Mouse (Mus musculus) intestine, embryonic 16.5 days (tissue): ENCODE measurements at regions not wholly inside any gene's neighbourhood (a gene's known extent, or its start where the extent isn't known, plus 50 kb on each side); places are given as distances from the start of the nearest gene placed in this dataset.

Experiments
- ATAC-seq: fragments of 200-750 bp; cut with Nextera tagmentation; 2 replicates; pipeline ENCODE4 v1.8.0; 2017; ENCODE audit warnings: moderate TSS enrichment, moderate library complexity
- H3K27ac ChIP-seq: fragments of 300-500 bp; sonication (generic); 2 replicates; pipeline ENCODE4 v1.5.1; 2014; ENCODE audit warnings: mild to moderate bottlenecking, low read length
- H3K27me3 ChIP-seq: fragments of 300-500 bp; sonication (generic); replicated peaks from 2 replicates; pipeline ENCODE4 v1.6.1; 2014; ENCODE audit warnings: low read length, control low read depth, mixed read lengths; ENCODE audit not compliant: control insufficient read depth, insufficient read depth
- H3K36me3 ChIP-seq: fragments of 300-500 bp; sonication (generic); 2 replicates; pipeline ENCODE4 v1.6.1; 2014; ENCODE audit warnings: low read length, control low read depth; ENCODE audit not compliant: control insufficient read depth, insufficient read depth
- H3K4me1 ChIP-seq: fragments of 300-500 bp; sonication (generic); 2 replicates; pipeline ENCODE4 v1.6.1; 2014; ENCODE audit warnings: low read length, control low read depth, mixed read lengths; ENCODE audit not compliant: control insufficient read depth, insufficient read depth
- H3K4me2 ChIP-seq: fragments of 300-500 bp; sonication (generic); 2 replicates; pipeline ENCODE4 v1.6.1; 2014; ENCODE audit warnings: low read depth, low read length, control low read depth
- H3K4me3 ChIP-seq: fragments of 300-500 bp; sonication (generic); 2 replicates; pipeline ENCODE4 v1.5.1; 2014; ENCODE audit warnings: mild to moderate bottlenecking, low read length
- H3K9ac ChIP-seq: fragments of 300-500 bp; sonication (generic); 2 replicates; pipeline ENCODE4 v1.6.1; 2014; ENCODE audit warnings: low read depth, low read length
- H3K9me3 ChIP-seq: fragments of 300-500 bp; sonication (generic); 2 replicates; pipeline ENCODE4 v1.6.1; 2016; ENCODE audit warnings: low read length, control low read depth; ENCODE audit not compliant: control insufficient read depth
- WGBS: fragments of 180-500 bp; shearing (Covaris S2); extraction: QIAGEN DNeasy Blood & Tissue Kit; methylation state at CpG from one replicate; pipeline ENCODE4 v1.1.7; 2014; 5-methylcytosine and 5-hydroxymethylcytosine counted together

DNA sequence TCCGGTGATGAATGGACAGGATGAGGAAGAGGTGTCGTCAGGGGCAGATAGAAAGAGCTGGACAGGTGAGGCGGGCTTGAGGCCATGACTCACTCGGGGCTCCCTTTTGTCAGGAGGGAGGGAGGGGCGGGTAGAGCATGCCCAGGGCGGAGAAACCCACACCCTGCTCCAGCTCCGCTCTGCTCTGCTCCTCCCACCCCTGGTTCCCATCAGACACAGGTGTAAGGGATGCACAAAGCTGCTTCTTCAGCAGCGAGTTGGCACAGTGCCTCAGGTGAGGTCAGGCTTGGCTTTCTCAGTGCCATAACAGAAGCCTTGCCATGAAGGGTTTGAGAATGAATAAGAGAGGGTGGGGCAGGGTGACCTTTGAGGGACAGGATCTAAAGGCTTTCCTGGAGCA lies 212.2 kb downstream of the Ly86 start:
- Histone ChIP-seq H3K9me3 (no peaks in the 10 kb centered on the region), H3K36me3 (no peaks in the 10 kb centered on the region), H3K9ac (no peak overlapping the region), H3K4me1 (peaks cover 20% of the 10 kb centered on the region), H3K4me2 (no peak overlapping the region), H3K27ac (no peak overlapping the region), H3K27me3 (no peaks in the 10 kb centered on the region), H3K4me3 (no peak overlapping the region)
- WGBS: 61% methylated on average over 8 of the region's 8 CpGs
- peak; percentile 61 for ATAC-seq

DNA sequence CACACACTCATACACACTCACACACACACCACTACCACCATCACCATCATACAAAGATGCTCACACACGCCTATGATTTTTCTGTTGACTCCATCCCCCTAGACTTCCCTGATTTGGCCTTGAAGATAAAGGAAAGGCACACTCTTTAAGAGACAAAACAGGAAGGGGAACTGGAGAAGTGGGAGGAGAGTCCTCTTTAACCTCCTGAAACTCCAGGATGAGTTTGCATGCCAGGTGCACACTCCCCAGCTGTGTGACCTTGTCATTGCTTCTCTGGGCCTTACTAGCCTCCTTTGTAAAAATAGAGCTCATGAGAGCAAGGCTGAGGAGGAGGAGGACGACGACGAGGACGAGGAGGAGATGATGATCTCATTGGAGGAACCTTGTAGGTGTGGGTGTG lies 212.8 kb downstream of the Ly86 start:
- peaks cover 25% of the 10 kb centered on the region for H3K4me1 ChIP-seq
- no peak overlapping the region for H3K4me2 ChIP-seq
- H3K27me3 ChIP-seq: no peaks in the 10 kb centered on the region
- no peaks in the 10 kb centered on the region for H3K36me3 ChIP-seq
- no peak overlapping the region for H3K9ac ChIP-seq
- H3K4me3 ChIP-seq: no peak overlapping the region
- ATAC-seq: no peak
- no peak overlapping the region for H3K27ac ChIP-seq
- H3K9me3 ChIP-seq: no peaks in the 10 kb centered on the region
- WGBS: 72% methylated on average over 5 of the region's 5 CpGs

DNA sequence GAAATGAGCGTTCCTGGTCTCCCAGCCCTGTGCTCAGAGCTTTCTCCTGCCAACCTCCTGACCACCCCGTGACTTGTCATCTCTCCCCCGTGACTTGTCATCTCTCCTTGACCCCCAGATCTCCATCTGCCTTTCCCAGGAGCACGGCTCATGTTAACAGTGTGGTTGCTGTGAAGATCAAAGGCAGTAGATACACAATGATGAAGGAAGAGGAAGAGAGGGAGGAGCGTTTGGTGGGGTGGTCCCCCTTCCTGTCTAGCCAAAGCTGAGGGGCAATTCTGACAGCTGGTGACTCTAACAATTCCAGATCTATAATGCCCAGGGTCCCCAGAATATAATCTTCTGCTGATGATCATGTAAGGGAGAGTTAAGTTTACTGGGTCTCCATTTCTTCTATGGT lies 214.0 kb downstream of the Ly86 start:
- no peaks in the 10 kb centered on the region for H3K36me3 ChIP-seq
- peaks cover 29% of the 10 kb centered on the region for H3K4me1 ChIP-seq
- no peaks in the 10 kb centered on the region for H3K27me3 ChIP-seq
- H3K27ac ChIP-seq: no peak overlapping the region
- no peak overlapping the region for H3K9ac ChIP-seq
- H3K4me2 ChIP-seq: no peak overlapping the region
- ATAC-seq: no peak
- 61% methylated on average over 5 of the region's 5 CpGs for WGBS
- H3K9me3 ChIP-seq: no peaks in the 10 kb centered on the region
- no peak overlapping the region for H3K4me3 ChIP-seq

DNA sequence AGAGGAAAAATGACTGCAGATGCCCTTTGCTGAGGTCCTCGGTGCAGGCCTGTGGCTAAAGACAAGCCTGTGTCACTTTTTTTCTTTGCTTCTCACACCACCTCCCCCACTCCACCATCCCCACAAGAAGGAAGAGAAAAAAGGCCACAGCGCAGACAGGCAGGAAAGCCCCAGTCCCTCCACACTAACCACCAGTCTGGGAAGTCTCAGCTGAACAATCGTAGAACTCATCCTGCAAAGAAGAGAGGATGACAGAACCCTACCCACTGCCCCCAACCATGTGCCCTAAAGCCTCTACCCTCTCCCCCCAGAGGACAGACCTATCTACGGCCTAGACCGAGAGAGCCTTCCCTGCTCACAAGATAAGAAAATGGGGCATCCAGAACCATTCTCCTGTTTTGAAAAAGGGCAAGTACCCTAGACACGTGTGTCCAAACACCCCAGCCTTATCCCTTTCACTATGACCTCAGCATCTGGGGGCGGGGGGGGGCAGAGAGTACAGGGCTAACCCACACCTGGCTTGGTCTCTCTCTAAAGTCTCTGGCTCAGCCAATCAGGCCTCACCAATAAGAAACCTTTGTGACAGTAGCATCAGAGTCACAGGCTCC lies 214.8 kb downstream of the Ly86 start:
- Histone ChIP-seq H3K36me3 (no peaks in the 10 kb centered on the region), H3K4me2 (no peak overlapping the region), H3K27ac (no peak overlapping the region), H3K4me3 (no peak overlapping the region), H3K9me3 (no peaks in the 10 kb centered on the region), H3K4me1 (peaks cover 32% of the 10 kb centered on the region), H3K9ac (no peak overlapping the region), H3K27me3 (no peaks in the 10 kb centered on the region)
- WGBS: 60% methylated on average over 7 of the region's 7 CpGs
- ATAC-seq: no peak

DNA sequence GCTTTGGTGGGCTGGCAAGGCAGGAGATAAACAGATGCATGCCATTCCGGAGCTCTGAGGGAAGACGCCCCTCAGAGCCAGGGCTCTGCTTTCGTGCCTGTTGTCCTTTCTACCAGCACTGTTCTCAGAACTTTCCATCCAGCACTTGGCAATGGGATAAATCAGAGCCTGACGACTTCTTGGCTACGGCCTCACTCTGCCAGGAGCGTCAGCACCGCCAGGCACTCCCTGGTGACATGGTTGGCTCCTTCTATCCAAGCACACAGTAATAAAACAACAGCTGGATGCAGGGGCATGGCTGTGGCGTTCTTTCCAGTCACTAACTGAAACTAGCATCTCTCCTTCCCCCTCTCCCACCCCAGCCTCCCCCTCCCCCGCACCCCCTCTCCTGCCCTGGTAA lies 215.4 kb downstream of the Ly86 start:
- no peak overlapping the region for H3K27ac ChIP-seq
- no peaks in the 10 kb centered on the region for H3K36me3 ChIP-seq
- no peak overlapping the region for H3K4me2 ChIP-seq
- no peak for ATAC-seq
- no peak overlapping the region for H3K4me3 ChIP-seq
- no peak overlapping the region for H3K9ac ChIP-seq
- WGBS: 31% methylated on average over 9 of the region's 9 CpGs
- no peaks in the 10 kb centered on the region for H3K9me3 ChIP-seq
- H3K4me1 ChIP-seq: peaks cover 35% of the 10 kb centered on the region
- no peaks in the 10 kb centered on the region for H3K27me3 ChIP-seq

DNA sequence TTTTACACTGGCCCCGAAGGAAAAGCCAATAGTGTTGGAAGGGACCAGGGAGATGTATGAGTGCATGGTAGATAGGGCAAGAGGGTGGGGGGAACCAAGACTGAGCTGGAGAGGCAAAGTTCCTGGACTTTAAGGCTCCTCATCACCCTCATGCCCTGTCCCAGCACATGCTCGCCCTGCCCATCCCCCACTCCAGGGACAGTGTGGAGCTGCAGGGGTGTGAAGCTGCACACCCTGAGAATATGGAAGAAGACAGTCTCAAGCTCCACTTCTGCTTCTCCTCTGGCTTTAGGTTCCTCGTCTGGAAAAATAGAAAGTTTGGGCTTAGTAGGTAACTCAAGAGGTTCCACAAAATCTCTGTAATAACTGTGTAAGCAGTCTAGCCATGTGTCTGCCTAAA lies 215.8 kb downstream of the Ly86 start:
- Histone ChIP-seq H3K9ac (no peak overlapping the region), H3K4me3 (no peak overlapping the region), H3K4me2 (no peak overlapping the region), H3K9me3 (no peaks in the 10 kb centered on the region), H3K4me1 (peaks cover 35% of the 10 kb centered on the region), H3K36me3 (no peaks in the 10 kb centered on the region), H3K27ac (no peak overlapping the region), H3K27me3 (no peaks in the 10 kb centered on the region)
- WGBS: 33% methylated on average over 3 of the region's 3 CpGs
- no peak for ATAC-seq

DNA sequence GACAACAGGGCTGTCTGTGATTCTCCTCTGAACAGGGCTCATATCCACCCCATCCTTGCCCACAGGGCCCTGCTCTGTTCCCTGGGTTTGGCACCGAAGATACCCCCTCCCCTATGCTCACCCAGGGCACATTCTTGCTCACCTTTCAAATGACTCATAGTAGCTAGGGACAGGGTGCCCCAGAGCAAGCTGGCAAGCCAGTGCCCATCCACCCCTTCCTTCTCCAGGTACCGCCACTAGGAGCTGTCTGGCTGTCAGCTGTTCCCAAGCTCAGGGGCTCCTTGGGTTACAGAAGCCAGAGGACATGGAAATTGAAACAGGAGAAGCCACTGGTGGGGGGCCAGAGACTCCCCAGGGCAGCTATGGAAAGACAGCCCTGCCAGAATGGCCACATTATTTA lies 216.4 kb downstream of the Ly86 start:
- WGBS: 77% methylated on average over 2 of the region's 2 CpGs
- Histone ChIP-seq H3K4me3 (no peak overlapping the region), H3K9me3 (no peaks in the 10 kb centered on the region), H3K9ac (no peak overlapping the region), H3K4me2 (no peak overlapping the region), H3K27me3 (no peaks in the 10 kb centered on the region), H3K4me1 (peaks cover 35% of the 10 kb centered on the region), H3K36me3 (no peaks in the 10 kb centered on the region), H3K27ac (no peak overlapping the region; the same call in 1 of the 2 replicates)
- ATAC-seq: no peak

DNA sequence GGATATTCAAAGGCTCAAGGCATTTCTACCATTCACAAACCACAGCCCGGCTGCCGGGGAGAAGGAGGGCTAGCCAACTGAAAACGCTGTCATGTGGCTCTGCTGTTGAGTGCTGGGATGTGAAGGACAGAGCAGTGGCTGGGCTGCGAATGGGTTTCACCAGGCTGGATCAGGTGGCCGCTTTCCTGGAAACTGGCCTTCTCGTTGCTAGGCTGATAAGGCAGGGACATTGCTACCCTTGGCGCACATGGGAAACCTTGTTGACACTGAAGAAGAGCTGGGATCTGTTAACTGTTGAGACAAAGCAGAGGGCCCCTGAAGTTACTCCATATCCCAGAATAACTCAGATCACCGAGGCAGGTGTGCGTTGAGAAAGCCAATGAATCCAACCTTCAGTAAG lies 216.1 kb upstream of the Rreb1 start:
- H3K9me3 ChIP-seq: no peaks in the 10 kb centered on the region
- H3K36me3 ChIP-seq: no peaks in the 10 kb centered on the region
- H3K4me3 ChIP-seq: no peak overlapping the region
- peak; percentile 47 for ATAC-seq
- H3K9ac ChIP-seq: no peak overlapping the region; the same call in 1 of the 2 replicates
- H3K4me2 ChIP-seq: no peak overlapping the region
- H3K27me3 ChIP-seq: no peaks in the 10 kb centered on the region
- H3K27ac ChIP-seq: peak overlapping the region; percentile 62
- H3K4me1 ChIP-seq: peaks cover 35% of the 10 kb centered on the region
- 24% methylated on average over 9 of the region's 9 CpGs for WGBS

DNA sequence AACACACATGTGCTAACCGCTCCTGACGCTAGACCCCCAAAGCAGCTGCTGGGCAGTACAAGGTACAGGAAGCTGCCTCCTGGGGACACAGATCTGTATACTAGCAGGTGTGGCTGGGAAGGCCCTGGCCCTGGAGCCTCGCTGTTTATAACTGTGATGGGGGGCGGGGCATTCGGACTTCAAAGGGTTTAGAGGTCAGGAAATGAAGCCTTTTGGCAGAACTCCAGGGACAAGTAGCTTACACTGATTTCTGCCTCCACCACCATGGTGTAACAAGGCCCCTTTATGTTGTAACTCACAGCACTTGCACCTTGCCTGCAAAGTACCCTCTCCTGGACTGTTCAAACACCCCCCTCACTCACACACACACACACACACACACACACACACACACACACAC lies 215.5 kb upstream of the Rreb1 start:
- peak; percentile 92 for ATAC-seq
- H3K4me2 ChIP-seq: no peak overlapping the region
- H3K9ac ChIP-seq: no peak overlapping the region; the same call in 1 of the 2 replicates
- peaks cover 32% of the 10 kb centered on the region for H3K4me1 ChIP-seq
- peak overlapping the region; percentile 62 for H3K27ac ChIP-seq
- H3K4me3 ChIP-seq: no peak overlapping the region
- no peaks in the 10 kb centered on the region for H3K27me3 ChIP-seq
- no peaks in the 10 kb centered on the region for H3K36me3 ChIP-seq
- H3K9me3 ChIP-seq: no peaks in the 10 kb centered on the region
- 10% methylated on average over 5 of the region's 5 CpGs for WGBS

DNA sequence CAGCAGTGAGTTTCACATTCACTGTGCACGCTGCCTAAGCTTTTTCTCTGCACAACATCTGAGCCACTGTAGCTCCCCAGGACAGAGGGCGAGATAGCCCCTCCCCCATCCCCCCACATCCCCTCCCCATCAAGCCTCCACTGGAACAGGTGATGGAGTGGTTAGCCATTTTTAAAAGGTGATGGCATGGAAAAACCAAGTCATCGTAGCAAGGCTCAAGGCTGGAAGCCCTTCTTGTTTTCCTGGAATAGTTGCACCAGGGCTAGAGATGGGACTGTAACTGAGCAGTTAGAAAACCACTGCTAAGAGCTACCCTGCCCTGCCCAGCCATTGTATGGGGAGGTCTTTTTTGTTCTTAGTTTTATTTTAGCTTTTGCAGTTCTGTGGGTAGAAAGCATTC lies 209.1 kb upstream of the Rreb1 start:
- Histone ChIP-seq H3K27ac (no peak overlapping the region), H3K36me3 (no peaks in the 10 kb centered on the region), H3K4me3 (no peak overlapping the region), H3K27me3 (no peaks in the 10 kb centered on the region), H3K4me1 (peaks cover 5% of the 10 kb centered on the region; the same call in 1 of the 2 replicates), H3K9me3 (no peaks in the 10 kb centered on the region), H3K9ac (no peak overlapping the region), H3K4me2 (no peak overlapping the region)
- 74% methylated on average over 3 of the region's 3 CpGs for WGBS
- ATAC-seq: no peak
